Mouse (Mus musculus) forebrain, embryonic 14.5 days (tissue): ENCODE results near the gene Ttf2. TPM values are rescaled to one million over a fixed set of nuclear protein-coding genes. Genes with fewer than 3 reads are reported as not detected.
A peak's percentile ranks its signal among the peaks of the same experiment; 100 is the strongest.

Experiments used
- ATAC-seq: fragments of 200-750 bp; cut with Nextera tagmentation; 2 replicates; pipeline ENCODE4 v1.8.0; 2017; ENCODE audit warnings: mild to moderate bottlenecking, moderate library complexity
- DNase-seq: peaks from one replicate; pipeline ENCODE4 v3.0.0-alpha.2; 2015; ENCODE audit warnings: low spot score
- H3K27ac ChIP-seq: fragments of 300-500 bp; sonication (generic); 2 replicates; pipeline ENCODE4 v1.5.1; 2014; ENCODE audit warnings: low read depth, mild to moderate bottlenecking, control low read depth, low read length, moderate library complexity
- H3K27me3 ChIP-seq: fragments of 300-500 bp; sonication (generic); replicated peaks from 2 replicates; pipeline ENCODE4 v1.6.1; 2014; ENCODE audit warnings: low read length, control low read depth, mixed read lengths; ENCODE audit not compliant: control insufficient read depth, insufficient read depth
- H3K36me3 ChIP-seq: fragments of 300-500 bp; sonication (generic); 2 replicates; pipeline ENCODE4 v1.6.1; 2014; ENCODE audit warnings: low read length, control low read depth; ENCODE audit not compliant: control insufficient read depth, insufficient read depth
- H3K4me1 ChIP-seq: fragments of 300-500 bp; sonication (generic); 2 replicates; pipeline ENCODE4 v1.6.1; 2014; ENCODE audit warnings: antibody characterized with exemption, low read length, control low read depth; ENCODE audit not compliant: control insufficient read depth, insufficient read depth
- H3K4me2 ChIP-seq: fragments of 300-500 bp; sonication (generic); 2 replicates; pipeline ENCODE4 v1.6.1; 2014; ENCODE audit warnings: mild to moderate bottlenecking, control low read depth, low read length
- H3K4me3 ChIP-seq: fragments of 300-500 bp; sonication (generic); 2 replicates; pipeline ENCODE4 v1.5.1; 2014; ENCODE audit warnings: low read depth, low read length, control low read depth
- H3K9ac ChIP-seq: fragments of 300-500 bp; sonication (generic); 2 replicates; pipeline ENCODE4 v1.6.1; 2014; ENCODE audit warnings: mild to moderate bottlenecking, low read length, control low read depth, moderate library complexity
- H3K9me3 ChIP-seq: fragments of 300-500 bp; sonication (generic); replicated peaks from 2 replicates; pipeline ENCODE4 v1.6.1; 2016; ENCODE audit warnings: low read length, control low read depth, mixed read lengths; ENCODE audit not compliant: control insufficient read depth
- WGBS: fragments of 180-500 bp; shearing (Covaris S2); extraction: QIAGEN DNeasy Blood & Tissue Kit; methylation state at CpG from one replicate; pipeline ENCODE4 v1.1.7; 2014; 5-methylcytosine and 5-hydroxymethylcytosine counted together
- polyA plus RNA-seq: library from polyadenylated mRNA; unstranded; fragments of >200 nt; fragmentation: Nextera tagmentation; extraction: Ambion mirVana; gene quantifications from 2 replicates; pipeline ENCODE4 v1.2.1, GENCODE M21; 2014

Gene Ttf2
- polyA plus RNA-seq, 1 experiment from 2014 or later: 8.6 TPM

DNA sequence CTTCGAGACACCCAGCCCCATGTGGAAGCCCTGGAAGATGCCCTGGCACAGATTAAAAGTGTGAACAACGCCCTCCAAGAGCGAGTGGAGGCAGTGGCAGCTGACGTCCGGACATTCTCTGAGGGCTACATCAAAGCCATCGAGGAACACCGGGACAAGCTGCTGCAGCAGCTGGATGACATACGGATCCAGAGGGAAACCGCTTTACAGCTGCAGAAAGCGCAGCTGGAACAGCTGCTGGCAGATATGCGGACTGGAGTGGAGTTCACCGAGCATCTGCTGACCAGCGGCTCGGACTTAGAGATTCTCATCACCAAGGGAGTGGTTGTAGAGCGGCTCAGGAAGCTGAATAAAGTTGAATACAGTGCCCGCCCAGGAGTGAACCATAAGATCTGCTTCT lies 44.3 kb downstream of the Ttf2 start:
- ATAC-seq: no peak
- DNase-seq: no peak
- no peaks in the 10 kb centered on the region for H3K27me3 ChIP-seq
- H3K4me3 ChIP-seq: no peak overlapping the region
- no peaks in the 10 kb centered on the region for H3K9me3 ChIP-seq
- peaks cover 23% of the 10 kb centered on the region for H3K4me1 ChIP-seq
- H3K36me3 ChIP-seq: peaks cover 21% of the 10 kb centered on the region
- H3K27ac ChIP-seq: no peak overlapping the region
- H3K9ac ChIP-seq: no peak overlapping the region
- WGBS: 89% methylated on average over 16 of the region's 16 CpGs
- no peak overlapping the region for H3K4me2 ChIP-seq

- 60% methylated on average over 6 of the region's 6 CpGs for WGBS
- Histone ChIP-seq H3K36me3 (peaks cover 14% of the 10 kb centered on the region), H3K4me1 (peaks cover 23% of the 10 kb centered on the region), H3K27ac (0 out of 2 replicates have a peak overlapping the region, but pooled peaks have one; percentile 44), H3K27me3 (no peaks in the 10 kb centered on the region), H3K9ac (no peak overlapping the region), H3K4me3 (no peak overlapping the region), H3K9me3 (no peaks in the 10 kb centered on the region), H3K4me2 (no peak overlapping the region)
- ATAC-seq (no peak), DNase-seq (peak; percentile 61)
These were observed 45.3 kb downstream of the Ttf2 start for GRCm38 (mm10) chr3:100924065-100924732.

DNA sequence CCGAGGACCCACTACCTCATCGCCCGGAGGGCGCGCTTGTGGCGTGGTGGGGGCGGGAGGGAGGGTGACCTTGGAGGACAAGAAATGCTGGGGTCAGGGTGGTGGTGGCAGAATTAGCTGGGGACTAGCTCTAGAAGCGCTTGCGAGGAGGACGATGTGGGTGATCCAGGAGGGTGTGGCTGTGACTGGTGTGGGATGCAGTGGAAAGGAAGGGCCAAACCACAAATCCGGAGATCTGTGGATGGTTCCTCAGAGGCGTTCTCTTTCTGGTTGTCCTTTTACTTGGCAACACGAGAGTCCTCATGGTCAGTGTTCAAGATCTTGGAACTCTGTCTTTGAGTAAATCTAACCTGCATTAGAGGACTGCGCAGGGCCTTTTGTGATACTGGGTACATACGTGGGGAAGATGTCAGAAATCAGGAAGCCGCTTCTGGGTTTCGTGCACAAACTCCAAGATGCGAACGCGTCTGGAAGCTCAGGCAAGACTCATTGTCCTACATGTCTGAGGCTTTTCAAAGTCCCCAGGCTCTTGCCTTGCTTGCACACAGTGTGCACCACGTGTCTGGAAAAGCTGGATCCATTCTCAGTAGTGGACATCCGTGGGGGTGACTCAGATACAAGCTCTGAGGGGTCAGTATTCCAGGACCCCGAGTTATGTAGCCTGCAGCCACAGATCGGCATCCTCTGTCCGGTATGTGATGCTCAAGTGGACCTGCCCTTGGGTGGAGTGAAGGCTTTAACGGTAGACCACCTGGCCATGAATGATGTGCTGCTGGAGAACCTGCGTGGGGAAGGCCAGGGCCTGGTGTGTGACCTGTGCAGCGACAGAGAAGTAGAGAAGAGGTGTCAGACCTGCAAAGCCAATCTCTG lies 46.7 kb downstream of the Ttf2 start:
- H3K9me3 ChIP-seq: no peaks in the 10 kb centered on the region
- H3K36me3 ChIP-seq: no peaks in the 10 kb centered on the region
- no peaks in the 10 kb centered on the region for H3K27me3 ChIP-seq
- 39% methylated on average over 28 of the region's 28 CpGs for WGBS
- H3K27ac ChIP-seq: peak overlapping the region; percentile 72; the same call in 1 of the 2 replicates
- peak overlapping the region; percentile 81 for H3K9ac ChIP-seq
- peaks cover 23% of the 10 kb centered on the region for H3K4me1 ChIP-seq
- peak overlapping the region; percentile 52 for H3K4me3 ChIP-seq
- DNase-seq (no peak), ATAC-seq (peak; percentile 61)
- peak overlapping the region; percentile 72 for H3K4me2 ChIP-seq

GRCm38 (mm10) chr3:100921825-100922505 lies 47.5 kb downstream of the Ttf2 start, which contains the start of gene Trim45:
TSS of gene Trim45 (plus strand) at chr3:100922202.
- DNase-seq: peak; percentile 100
- peak within 1 kb of the TSS; percentile 72; the same call in 1 of the 2 replicates for H3K27ac ChIP-seq
- H3K36me3 ChIP-seq: no peaks in the 10 kb centered on the region
- no peaks in the 10 kb centered on the region for H3K9me3 ChIP-seq
- H3K27me3 ChIP-seq: no peaks in the 10 kb centered on the region
- H3K4me1 ChIP-seq: peaks cover 23% of the 10 kb centered on the region
- peak; percentile 98 for ATAC-seq
- WGBS: under 1% methylated on average over 39 of the region's 39 CpGs
- peak within 1 kb of the TSS; percentile 52 for H3K4me3 ChIP-seq
- peak within 1 kb of the TSS; percentile 81 for H3K9ac ChIP-seq
- H3K4me2 ChIP-seq: peak within 1 kb of the TSS; percentile 72

DNA sequence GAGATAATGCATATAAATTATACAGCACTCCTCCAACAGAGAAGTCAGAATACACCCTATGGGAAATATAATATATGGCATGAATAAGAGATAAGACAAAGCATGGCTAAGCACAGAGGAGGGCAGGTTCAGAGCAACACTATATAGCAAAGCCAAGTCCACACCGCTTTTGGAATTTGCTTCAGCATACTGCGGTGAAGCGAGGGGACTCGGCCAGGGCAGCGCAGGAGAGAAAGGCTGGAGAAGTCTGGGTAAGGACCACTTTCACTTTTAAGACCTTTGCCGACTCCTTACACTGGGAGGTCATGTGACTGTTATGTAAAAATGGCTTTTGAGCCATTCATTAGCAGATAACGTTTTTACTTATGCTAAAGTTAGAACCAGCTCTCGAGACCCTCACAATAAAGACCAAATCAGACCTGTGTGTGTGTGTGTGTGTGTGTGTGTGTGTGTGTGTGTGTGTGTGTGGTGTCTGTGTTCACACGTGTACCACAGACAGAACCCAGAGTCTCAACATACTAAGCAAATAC lies 48.8 kb downstream of the Ttf2 start:
- H3K9ac ChIP-seq: no peak overlapping the region
- WGBS: 89% methylated on average over 9 of the region's 9 CpGs
- no peak overlapping the region for H3K27ac ChIP-seq
- H3K36me3 ChIP-seq: no peaks in the 10 kb centered on the region
- H3K4me1 ChIP-seq: peaks cover 23% of the 10 kb centered on the region
- no peak overlapping the region for H3K4me3 ChIP-seq
- no peaks in the 10 kb centered on the region for H3K9me3 ChIP-seq
- DNase-seq (no peak), ATAC-seq (no peak)
- H3K27me3 ChIP-seq: no peaks in the 10 kb centered on the region
- no peak overlapping the region for H3K4me2 ChIP-seq

GRCm38 (mm10) chr3:100916844-100917243 lies 52.6 kb downstream of the Ttf2 start:
- DNase-seq (peak; percentile 85), ATAC-seq (0 out of 2 replicates have a peak, but pooled peaks have one; percentile 18)
- Histone ChIP-seq H3K4me1 (peaks cover 3% of the 10 kb centered on the region; the same call in 1 of the 2 replicates), H3K27ac (no peak overlapping the region), H3K4me2 (no peak overlapping the region), H3K27me3 (no peaks in the 10 kb centered on the region), H3K4me3 (no peak overlapping the region), H3K9me3 (no peaks in the 10 kb centered on the region), H3K9ac (no peak overlapping the region), H3K36me3 (no peaks in the 10 kb centered on the region)
- WGBS: 17% methylated on average over 7 of the region's 7 CpGs

DNA sequence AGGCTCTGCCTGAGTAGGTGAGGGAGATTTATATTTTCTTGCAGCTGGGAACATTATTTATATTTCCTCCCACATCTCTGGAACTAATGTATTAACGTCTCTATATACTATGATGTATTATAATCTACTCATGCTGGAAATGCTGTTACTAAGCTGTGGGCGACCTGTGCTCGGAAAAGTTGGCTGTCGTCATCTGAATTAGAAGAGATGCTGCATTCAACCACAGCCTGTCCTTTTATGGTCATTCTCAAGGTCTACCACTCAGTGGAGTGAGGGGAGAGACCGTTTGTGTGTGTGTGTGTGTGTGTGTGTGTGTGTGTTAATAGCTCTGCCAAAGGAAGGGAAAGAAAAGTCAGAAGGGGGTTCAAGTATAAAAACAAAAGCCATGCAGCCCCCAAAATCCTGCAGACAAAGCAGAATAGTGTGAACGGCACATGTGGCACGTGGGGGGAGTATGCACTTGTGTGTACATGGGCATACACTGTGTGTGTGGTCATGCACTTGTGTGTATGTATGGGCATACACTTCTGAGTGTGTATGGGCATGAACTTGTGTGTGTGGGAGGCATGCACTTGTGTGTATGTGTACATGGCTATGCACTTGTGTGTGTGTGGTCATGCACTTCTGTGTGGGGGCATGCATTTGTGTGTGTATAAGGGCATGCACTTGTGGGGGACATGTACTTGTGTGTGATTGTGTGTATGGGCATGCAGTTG lies 57.8 kb downstream of the Ttf2 start:
- Histone ChIP-seq H3K36me3 (no peaks in the 10 kb centered on the region), H3K27me3 (no peaks in the 10 kb centered on the region), H3K4me2 (no peak overlapping the region), H3K27ac (no peak overlapping the region), H3K9ac (no peak overlapping the region), H3K4me3 (no peak overlapping the region), H3K4me1 (no peaks in the 10 kb centered on the region), H3K9me3 (no peaks in the 10 kb centered on the region)
- no peak for ATAC-seq
- no peak for DNase-seq
- 76% methylated on average over 7 of the region's 7 CpGs for WGBS

DNA sequence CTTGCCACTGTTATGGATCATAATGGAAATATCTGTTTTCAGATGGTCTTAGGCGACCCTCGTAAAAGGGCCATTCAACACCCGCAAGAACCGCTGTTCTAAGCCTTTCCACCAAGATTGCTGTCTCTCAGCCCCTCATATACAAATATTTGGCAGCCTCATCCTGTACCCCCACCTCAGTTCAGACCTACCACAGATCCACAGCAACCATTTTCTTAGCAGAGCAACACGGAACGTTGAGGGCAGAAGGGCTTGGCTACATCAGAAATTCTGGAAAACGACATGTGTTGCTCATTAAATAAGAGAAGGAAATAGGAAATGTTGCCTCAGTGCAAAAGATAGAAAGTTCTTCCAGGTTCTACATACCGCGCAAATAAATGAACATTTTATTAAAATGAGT lies 58.4 kb downstream of the Ttf2 start:
- WGBS: 85% methylated on average over 9 of the region's 9 CpGs
- no peaks in the 10 kb centered on the region for H3K27me3 ChIP-seq
- no peak overlapping the region for H3K4me2 ChIP-seq
- ATAC-seq (no peak), DNase-seq (no peak)
- H3K36me3 ChIP-seq: no peaks in the 10 kb centered on the region
- H3K9me3 ChIP-seq: no peaks in the 10 kb centered on the region
- no peak overlapping the region for H3K9ac ChIP-seq
- no peak overlapping the region for H3K4me3 ChIP-seq
- H3K4me1 ChIP-seq: no peaks in the 10 kb centered on the region
- no peak overlapping the region for H3K27ac ChIP-seq
